Mouse (Mus musculus) frontal cortex, postnatal 10 days (tissue): ENCODE results near the gene Glipr1.
"Not testable (repeated sequence)": the region's sequence is repeated elsewhere in the genome, so short reads cannot be mapped to it uniquely, and the experiment has no call there.

Experiments
- DNase-seq, 2 experiments: peaks; one replicate each; pipeline ENCODE4 v3.0.0; 2022; ENCODE audit warnings: low spot score in 2 of 2, mixed read lengths in 1 of 2

Gene Glipr1

DNA sequence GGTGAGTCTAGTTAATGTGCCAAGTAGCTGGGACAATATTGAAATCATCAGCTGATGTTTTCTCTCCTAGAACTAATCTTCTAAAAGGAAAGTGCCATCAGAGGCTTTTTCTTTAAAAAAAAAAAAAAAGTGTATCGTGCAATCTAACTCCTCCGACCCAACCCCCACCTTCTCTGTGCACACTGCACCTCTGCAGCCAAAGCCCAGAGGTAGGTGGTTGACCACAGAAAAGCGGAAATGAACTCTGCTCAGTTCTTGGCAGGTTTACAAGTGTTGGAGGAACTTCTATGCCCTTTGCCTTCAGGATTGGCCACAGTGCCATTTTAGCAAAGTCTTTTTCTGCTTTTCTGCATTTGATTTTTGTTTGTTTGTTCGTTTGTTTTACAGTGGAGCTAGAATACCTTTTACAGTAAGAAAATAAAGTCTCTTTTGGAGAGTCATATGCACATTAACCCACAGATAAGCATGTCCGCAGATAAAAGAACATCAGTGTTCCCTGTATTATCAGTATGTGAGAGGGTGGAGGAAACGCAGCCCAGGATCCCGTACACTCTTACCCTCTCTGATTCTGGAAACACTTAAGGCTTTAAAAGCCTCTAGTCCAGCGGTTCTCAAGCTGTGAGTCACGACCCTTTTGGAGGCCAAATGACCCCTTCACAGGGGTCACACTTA is at the start of gene Glipr1:
Gene Glipr1, minus strand, starts transcription at position 88 of the 672 bp plus-strand sequence.
- no peak for DNase-seq

DNA sequence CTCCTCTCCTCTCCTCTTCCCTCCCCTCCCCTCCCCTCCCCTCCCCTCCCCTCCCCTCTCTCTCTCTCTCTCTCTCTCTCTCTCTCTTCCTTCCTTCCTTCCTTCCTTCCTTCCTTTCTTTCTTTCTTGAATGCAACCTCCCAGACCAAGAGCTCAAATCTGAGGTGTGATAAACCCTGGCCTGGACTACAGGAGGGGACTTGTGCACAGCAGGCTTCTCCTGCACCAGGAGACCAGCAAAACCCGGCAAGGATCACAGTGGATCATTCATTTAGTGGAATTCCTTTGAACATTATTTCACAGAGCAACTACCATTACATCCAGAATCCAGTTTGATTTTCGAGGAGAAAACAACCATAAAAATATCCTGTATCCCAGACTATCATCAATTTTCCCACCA is 49.5 kb upstream of the Glipr1 start:
- DNase-seq = not testable (repeated sequence)

DNA sequence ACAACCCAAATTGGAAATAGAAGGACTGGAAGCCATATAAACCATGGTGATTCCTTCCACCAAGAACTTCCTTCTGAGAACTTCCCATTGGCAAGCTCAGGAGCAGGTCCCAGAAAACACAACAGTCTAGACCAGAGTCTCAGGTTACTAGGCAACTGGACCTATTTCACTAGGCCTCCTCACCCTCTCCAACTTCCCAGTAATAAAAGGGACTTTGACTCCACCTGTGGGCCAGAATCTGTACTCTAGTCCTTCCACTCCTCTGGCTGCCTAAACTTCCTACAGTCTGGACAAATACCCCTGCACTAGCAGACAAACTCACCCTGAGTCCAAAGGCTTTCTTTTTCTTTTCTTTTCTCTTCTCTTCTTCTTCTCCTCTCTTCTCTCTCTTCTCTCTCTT is 48.8 kb upstream of the Glipr1 start:
- DNase-seq = no peak

DNA sequence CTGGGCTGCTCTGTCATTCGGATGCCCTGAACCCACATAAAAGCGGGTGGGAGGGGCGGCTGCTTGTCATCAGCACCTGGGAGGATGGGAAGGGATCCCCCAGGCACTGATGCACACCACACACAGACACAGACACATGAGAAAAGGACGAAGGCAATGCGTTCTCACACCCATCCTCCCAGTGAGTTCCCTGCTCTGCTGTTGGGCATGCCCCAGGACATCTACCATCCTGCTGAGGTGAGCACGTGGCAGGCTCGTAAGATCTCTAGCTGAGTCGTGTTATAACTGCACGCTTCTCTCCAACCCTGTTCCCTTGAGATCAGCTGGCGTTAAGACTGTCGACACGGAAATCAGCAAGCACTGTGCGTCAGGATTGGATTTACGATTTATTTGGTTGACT is 41.9 kb upstream of the Glipr1 start:
- not testable (repeated sequence) for DNase-seq

DNA sequence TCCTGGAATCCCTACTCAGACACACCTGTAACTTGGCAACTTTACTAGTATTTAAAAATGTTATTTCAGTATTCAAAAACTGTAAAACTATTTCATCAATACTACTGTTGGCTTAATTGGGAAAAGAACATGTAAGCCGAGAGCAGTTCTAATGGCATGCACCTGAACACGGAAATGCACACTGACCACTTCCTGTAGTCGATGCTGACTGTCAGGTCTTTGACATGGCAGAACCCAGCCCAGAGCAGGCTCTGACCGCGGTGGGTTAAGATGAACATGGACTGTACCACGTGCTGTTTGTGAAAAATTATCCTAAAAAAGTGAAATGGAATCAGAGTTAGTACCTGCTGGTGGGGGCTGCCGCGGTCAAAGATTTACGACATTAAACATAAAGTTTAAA is 41.1 kb upstream of the Glipr1 start:
- not testable (repeated sequence) for DNase-seq

DNA sequence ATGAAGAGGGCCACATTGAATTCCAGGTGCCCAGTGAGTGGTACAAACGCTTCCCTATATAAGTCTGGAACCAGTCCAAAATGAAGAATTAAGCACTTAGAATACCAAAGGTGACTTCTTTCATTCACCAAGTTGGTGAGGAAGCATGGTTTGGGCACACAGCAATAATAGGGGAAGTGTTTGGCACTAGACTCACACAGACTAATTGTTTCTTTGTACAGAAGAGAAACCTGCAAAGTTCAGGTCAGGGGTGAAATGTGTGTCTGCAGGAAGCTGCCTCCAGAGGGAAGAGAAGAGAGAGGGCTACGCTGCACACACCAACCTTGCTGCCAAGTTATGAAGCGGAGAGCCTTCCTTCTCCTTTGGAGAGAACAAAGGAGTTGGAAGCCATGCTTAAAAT is 26.3 kb upstream of the Glipr1 start:
- not testable (repeated sequence) for DNase-seq

DNA sequence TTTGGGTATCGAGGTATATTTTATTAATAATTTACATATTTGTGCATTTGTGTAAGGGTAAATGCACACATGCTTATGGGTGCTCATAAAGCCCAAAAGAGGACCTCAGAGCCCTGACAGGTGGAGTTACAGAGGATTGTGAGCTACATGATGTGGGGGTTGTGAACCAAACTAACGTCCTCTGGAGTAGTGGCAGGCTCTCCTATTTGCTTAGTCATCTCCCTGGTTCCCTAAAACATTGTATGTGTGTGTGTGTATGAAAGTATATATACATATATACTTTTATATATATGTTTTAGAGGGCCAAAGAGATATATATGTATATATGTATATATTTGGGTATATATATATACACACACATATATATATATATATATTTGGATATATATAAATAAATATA is 21.2 kb upstream of the Glipr1 start:
- no peak for DNase-seq

DNA sequence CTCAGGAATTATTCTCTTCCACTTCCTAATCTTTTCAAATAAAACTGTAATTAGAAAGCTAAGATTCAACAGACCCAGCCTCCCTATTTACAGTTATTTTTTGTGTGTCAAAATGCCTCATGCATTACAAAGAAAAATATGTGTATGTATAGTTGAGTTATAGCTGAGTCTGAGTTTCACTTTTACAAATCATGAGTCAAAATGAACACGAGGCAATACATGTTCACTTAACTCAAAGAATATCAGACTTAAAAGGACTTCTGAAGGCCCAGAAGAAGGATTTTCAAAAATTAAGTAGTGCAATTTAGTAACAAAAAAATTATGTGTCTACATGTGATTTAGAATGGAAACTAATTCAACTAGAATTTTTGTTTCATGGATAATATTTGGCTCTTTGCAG is 7.1 kb upstream of the Glipr1 start:
- not testable (repeated sequence) for DNase-seq

DNA sequence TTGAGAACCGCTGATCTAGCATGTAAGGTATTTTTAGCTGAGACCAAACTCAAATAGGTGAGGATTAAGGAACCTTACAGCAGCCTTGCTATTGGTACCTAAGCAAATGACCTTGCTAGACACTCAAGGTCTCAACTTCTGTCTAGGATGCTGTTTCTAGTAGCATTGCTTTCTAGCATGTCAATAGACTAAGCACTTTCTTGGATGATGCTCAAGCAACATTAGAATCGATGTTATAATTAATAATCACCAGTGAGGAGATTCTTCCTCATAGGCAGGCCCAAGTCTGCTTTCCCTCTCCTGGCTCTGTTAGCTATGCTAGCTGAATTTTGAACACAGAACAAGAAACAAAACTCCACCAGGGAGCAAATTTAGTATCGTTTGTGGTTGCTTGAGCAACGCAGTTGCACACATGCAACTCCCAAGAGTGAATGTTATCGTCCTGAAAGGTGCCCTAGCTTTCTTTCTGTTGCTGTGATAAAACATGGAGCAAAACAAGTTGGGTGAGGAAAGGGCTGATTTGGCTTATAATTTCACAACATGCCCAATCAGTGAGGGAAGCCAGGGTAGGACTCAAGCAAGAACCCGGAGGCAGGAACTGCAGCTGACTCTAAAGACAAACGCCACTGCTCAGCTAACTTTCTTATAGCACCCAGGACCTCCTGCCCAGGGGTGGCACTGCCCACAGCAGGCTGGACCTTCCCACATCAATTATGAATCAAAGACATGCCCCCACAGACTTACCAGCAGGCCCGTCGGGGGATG is 493 bp downstream of the Glipr1 start:
- no peak for DNase-seq

DNA sequence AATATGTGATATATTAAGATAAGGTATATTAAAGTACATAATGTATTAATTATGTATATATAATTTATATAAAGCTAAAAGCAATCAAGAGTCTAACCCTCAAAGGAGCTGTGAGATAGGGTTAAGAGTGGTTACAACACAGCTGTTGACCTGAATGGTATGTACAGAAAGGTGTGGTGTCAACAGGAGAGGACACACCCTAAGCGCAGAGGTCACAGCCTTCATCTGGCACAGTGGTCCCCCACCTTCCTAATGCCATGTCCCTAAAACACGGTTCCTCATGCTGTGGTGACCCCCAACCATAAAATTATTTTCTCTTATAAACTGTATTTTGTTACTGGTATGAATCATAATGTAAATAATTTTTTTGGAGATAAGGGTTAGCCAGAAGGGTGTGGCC is 1.1 kb downstream of the Glipr1 start:
- no peak for DNase-seq

DNA sequence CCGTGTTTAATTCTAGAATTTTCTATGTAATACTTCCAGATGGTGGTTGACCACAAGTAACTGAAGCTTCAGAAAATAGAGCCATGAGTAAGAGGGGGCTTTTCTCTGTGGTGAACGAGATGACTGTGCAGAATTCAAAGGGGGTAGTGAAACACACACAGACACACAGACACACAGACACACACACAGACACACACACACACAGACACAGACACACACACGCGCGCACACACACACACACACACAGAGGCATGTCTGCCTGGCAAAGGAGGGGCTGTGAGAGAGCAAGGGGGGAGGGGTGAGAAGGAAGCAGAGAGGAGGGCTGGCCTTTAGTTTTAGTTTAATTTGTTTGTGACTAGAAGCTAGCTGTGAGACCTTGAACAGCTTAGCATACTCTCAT is 1.9 kb downstream of the Glipr1 start:
- no peak for DNase-seq

DNA sequence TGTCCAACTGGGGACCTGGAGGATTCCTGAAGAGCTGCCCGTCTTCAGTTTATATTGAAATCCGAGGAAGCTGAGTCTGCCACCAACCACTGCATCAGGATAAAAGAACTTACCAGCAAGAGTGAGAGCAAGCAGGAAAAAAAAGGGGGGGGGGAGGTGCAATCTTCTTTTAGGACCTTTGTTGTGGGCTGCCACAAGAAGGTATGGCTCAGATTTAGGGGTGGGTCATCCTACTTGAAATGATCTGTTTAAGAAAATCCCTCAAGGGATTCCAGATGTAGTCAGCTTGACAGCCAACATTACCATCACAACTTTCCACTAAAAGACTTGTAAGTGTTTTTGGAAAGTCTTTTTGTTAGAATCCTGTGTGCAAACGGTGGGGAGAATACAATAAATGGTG is 2.7 kb downstream of the Glipr1 start:
- no peak for DNase-seq

DNA sequence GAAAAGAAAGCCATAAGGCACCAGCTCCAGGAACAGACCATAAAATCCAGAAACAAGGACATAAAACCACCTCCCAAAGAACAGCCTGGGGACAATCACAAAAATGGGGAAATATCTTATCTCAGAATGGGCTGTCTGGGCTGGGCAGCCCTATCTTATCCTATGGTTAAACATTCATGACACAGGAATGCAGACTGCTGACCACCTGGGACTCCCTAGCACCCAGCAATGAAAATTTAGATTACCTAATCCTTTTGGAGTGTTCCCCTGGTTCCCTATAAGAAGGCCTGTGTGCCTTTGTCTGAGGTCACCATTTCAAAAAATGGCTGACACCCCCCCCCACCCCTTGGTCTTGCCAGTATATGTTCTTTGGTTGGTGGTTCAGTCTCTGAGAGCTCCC is 4.8 kb downstream of the Glipr1 start:
- no peak for DNase-seq

DNA sequence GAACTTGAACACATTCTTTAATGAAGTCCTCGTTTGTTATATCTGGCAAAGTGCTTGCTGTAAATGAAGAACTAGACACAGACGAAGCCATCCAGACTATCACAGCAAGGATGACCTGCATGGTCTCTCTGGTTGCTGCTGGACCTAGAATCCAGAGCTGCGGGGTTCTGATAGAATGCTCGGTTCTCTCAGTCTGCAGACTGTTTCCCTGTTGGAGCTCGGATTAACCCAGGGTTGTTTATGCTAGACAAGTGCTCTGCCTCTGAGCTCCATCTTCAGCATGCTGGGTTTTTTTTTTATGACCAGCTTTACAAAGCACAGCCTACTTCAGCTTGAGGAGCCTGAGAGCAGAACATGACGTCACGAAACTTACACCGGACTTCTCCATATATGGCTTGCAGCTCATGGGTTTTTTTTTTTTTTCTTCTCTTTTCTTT is 5.5 kb downstream of the Glipr1 start:
- no peak for DNase-seq

DNA sequence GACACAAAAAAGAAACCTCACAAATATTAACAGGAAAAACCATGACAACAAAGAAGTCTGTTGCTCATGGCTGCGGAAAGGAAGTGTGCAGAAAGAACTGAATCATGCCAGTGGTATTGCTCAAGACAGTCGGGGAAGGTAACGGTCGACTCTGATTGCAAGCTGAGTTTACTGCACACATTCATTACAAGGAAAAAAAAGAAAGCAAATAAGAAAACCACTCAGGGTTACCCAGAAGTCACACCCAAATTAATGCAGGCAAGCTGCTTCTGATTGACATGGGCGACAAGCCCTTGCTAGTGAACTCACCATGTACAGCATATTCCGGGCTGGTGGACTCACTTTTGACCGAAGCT is 5.9 kb downstream of the Glipr1 start:
- DNase-seq = no peak

DNA sequence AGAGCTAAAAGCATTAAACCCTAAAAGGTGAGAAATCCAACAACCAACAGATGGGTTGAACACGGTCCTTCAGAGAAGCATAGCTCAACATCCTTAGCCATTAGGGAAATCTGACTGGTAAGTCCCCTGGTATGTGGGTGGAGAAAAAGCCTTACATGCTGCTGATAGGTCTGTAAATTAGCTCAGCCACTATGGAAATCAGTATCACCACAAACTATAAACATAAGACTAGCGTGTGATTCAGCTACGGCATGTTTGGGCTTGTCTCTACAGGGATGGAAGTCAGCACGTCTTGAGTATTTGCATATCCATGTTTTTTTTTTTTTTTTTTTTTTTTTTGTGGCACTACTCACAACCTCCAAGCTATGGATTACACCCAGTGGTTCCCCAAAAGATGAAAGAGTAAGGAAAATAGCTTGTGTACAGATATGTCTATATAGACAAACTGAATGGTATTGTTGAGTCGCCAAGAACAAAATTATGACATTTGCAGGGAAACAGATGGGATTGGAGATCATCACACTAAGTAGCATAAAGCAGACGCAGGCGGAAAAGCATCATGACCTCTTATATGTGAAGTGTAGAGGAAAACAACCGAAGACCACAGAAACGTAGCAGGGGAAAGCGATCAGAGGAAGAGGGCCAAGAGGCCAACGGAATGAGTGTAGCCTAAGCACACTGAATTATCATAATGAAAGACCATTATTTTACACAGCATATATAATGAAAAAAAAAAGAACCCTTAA is 6.5 kb downstream of the Glipr1 start:
- no peak for DNase-seq

DNA sequence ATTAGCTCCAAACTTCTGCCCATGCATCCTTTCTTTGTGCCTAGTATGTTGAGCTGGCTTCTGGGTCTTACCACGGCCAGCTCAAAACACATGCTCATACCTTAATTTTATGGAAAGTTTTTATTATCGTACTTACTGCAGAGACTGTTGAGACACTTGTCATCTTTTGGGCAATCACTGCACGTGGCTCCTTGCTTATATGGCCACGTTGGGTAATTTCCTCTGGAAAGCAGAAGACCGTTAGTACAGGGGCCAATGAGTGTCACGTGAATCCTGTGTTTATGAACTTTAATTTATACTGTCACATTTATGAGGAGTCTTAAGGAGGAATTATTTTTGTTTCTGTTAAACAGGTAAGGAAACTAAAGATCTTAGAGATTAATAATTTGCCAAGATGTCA is 16.0 kb downstream of the Glipr1 start:
- DNase-seq = no peak

DNA sequence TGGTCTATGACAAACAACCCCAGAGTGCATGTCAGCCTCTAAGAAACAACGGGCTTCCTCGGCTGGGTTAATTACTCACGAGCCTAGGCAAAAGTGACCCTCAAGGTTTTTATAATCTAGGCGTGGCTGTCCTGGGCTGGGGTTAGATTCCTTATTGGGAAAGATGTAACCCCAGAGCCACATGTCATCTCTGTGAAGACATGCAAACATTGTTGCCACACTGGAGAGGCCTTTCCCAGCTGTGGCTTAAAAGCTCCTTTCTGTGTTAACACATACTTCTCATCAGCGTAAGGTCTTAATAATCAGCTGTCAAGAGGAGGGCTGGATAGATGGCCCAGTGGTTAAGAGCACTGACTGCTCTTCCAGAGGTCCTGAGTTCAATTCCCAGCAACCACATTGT is 19.4 kb downstream of the Glipr1 start:
- DNase-seq = no peak

DNA sequence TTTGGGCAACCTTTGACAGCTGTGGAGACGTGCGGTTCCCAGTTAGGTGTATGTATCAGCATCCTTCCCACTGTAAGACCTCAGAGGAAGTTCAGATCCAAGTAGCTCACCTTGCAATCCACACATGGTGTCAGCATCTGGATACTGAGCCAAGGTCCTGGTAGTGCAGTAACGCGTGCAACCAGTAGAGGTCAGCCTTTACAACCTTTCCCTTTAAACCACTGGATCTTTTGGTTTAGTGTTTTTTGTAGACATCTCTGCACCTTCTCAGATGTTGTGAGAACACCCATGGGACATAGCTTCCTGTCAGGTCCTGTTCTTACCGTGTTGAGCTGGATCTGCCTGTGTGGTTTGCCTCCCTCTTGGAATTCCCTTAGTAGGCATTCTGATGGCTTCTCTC is 24.8 kb downstream of the Glipr1 start:
- peak; percentile 34 to 48 for DNase-seq

DNA sequence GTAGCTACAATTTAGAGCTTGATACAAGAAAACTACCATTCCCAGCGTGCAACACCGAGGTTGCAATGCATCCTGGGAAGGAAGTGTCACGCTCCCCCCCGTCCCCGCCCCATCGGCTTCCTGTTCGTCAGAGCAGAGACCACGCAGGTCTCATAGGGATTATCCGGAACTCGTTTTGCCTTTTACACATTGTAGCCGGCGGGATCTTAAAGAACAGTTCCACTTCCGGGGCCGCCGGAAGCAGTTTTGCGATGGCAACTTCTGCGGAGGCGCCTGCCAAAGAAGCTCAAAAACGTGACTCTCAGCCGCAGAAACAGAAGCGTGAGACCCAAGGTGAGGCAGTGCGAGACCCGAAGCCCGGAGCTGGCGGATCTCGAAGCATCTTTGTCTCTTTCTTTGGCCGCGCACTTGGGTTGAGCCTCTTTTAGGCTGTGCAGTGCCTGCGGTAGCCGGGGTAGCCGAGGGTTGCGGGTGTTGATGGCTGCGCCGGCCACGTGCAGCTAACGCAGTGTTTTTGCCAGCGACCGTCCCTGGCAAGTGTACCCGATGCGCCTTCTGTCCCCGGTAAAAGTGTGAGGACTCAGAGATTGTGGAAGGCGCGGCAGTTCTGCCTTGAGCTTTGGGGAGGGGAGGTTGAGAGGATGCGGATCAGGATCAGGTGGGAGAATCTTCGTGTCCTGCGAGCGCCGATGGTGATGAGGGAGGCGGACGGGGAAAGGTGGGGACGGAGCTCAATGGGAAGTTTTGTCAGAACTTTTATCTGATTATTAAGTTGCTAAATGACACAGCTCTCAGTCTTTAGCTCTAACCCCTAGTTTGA is 29.7 kb downstream of the Glipr1 start, which contains the start of gene Krr1:
Gene Krr1, plus strand, starts transcription at position 123 of the 820 bp plus-strand sequence.
- DNase-seq = peak; percentile 84 to 86

DNA sequence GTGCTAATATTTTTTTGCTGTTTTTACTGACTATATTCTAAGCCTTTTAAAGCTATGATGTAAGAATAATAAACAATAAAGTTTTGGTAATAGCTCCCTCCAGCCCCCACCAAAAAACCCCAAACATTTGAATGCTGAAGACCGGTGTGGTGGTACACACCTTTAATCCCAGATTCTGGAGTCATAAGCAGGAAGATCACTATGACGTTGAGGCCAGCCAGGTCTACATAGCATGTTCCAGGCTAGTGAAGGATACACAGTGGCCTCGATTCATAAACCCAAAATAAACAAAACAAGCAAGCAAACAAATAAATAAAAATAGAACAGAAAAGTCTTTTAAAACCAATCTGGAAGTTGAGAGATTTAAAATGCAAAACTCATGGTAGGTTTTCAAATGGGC is 30.5 kb downstream of the Glipr1 start:
- DNase-seq = no peak

DNA sequence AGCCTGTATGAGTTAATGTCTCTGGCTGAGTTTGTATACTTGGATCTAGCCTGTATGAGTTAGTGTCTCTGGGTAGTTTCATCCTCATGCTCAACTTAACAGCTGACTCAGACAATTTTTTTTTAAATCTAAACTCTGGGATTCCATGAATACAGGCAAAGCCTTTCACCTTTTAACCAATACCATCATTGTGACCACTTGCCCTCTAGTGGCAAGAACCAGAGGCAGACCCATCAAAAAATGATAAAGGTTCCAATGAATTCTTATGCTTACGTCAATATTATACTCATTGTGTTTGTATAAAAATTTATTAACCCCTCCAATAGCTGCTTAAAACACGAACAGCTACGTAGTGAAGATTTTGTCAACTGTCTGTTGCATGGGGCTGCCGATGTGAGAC is 36.0 kb downstream of the Glipr1 start:
- no peak for DNase-seq
